In the genomic region with DNA sequence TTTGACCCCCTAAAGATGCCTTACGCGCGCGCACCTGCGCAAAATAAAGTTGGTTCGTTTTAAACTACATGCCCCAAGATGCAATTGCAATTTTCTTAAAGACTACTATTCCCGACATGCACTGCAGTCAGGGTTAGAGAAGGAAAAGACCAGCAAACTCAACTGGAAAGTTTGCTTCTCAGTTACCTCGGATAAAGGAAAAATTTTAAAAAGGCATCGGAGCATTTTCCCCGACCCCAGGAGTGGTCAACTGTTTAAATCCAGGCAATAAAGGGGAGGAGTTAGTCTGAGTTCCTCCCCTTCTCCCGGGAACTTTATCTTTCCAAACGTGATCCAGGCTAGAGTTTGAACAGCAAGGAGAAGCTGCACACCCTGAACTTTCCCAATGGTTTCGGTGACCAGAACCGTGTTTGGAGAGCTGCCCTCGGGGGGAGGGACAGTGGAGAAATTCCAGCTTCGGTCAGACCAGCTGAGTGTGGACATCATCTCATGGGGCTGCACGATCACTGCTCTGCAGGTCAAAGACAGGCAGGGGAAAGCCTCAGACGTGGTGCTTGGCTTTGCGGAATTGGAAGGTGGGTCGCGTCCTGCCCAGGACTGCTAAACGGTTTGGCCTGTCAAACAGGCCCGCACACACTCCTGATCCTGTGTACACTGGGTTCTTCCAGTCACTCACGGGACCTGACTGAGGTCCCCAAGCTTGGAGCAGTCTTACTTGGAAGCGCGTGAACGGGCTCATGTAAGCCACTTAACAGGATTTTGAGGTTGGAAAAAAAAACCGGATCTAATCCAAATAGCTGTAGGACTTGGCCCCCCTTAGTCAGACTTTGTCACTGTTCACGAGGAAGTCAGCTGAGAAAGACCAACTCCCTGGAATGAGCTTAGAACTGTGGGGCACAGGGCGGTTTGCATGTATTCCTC, we compare ENCODE assay signal across 8 mouse cellular contexts. TPM values are rescaled to one million over a fixed set of nuclear protein-coding genes. Genes with fewer than 3 reads are reported as not detected.
DNase-seq lines count a peak whose midpoint lies in the region; ATAC-seq and TF ChIP-seq lines count a peak whose summit lies in the region.

A gene (plus strand): TSS at position 141 of the 921 bp plus-strand sequence.

- H3K4me1 ChIP-seq in ES-Bruce4 (ENCODE audit: control insufficient read depth, insufficient read depth, low read length): no peaks in the 10 kb centered on the region
- H3K4me1 ChIP-seq in forebrain, embryonic 11.5 days (replicated peaks; ENCODE audit: control insufficient read depth, insufficient read depth, low read length): peaks cover 2% of the 10 kb centered on the region; the same call in 1 of the 2 replicates
- H3K4me1 ChIP-seq in heart, postnatal 0 days (ENCODE audit: control insufficient read depth, insufficient read depth): peaks cover 9% of the 10 kb centered on the region
- 0 out of 2 replicates have a peak, but pooled peaks cover 11% of the 10 kb centered on the region for H3K4me1 ChIP-seq in liver, embryonic 15.5 days (replicated peaks)
- no peaks in the 10 kb centered on the region for H3K4me1 ChIP-seq in neural tube, embryonic 11.5 days (ENCODE audit: control insufficient read depth, insufficient read depth, low read length)

- H3K4me3 ChIP-seq in ES-Bruce4 (ENCODE audit: low read depth, low read length): peak within 1 kb of the TSS; percentile 77
- H3K4me3 ChIP-seq in forebrain, embryonic 11.5 days (ENCODE audit: low read depth, low read length): peak within 1 kb of the TSS; percentile 34
- peak within 1 kb of the TSS; percentile 58 for H3K4me3 ChIP-seq in heart, postnatal 0 days (ENCODE audit: low read depth, low read length)
- H3K4me3 ChIP-seq in liver, embryonic 15.5 days (replicated peaks): peak within 1 kb of the TSS; percentile 62
- peak within 1 kb of the TSS; percentile 51 for H3K4me3 ChIP-seq in neural tube, embryonic 11.5 days (ENCODE audit: low read depth, low read length)

- peak; percentile 83 for ATAC-seq in forebrain, embryonic 11.5 days (replicated peaks; ENCODE audit: low FRiP score)
- peak; percentile 71 for ATAC-seq in heart, postnatal 0 days (ENCODE audit: insufficient read depth, low read depth)
- ATAC-seq in liver, embryonic 15.5 days (ENCODE audit: insufficient read depth): peak; percentile 58
- ATAC-seq in neural tube, embryonic 11.5 days (ENCODE audit: insufficient read depth, low FRiP score, low TSS enrichment): peak; percentile 51

- DNase-seq in c-Kit-positive CD71-positive TER-119-positive erythroid progenitor cells, embryonic 14.5 days (ENCODE audit: low spot score): peak; percentile 13
- peak; percentile 55 for DNase-seq in forebrain, embryonic 11.5 days (ENCODE audit: low spot score)
- peak; percentile 71 for DNase-seq in heart, postnatal 0 days (ENCODE audit: low spot score)
- peak; percentile 84 for DNase-seq in kidney, postnatal 14 days
- peak; percentile 42 for DNase-seq in neural tube, embryonic 11.5 days (ENCODE audit: low spot score)
- peak; percentile 44 for DNase-seq in testis, postnatal 14 days (ENCODE audit: low spot score)

- H3K27ac ChIP-seq in ES-Bruce4 (ENCODE audit: insufficient read depth, low read length): no peak within 1 kb of the TSS
- no peak within 1 kb of the TSS for H3K27ac ChIP-seq in forebrain, embryonic 11.5 days (ENCODE audit: low read depth, low read length)
- peak within 1 kb of the TSS; percentile 82 for H3K27ac ChIP-seq in heart, postnatal 0 days (ENCODE audit: low read depth)
- H3K27ac ChIP-seq in liver, embryonic 15.5 days (replicated peaks): peak within 1 kb of the TSS; percentile 77
- H3K27ac ChIP-seq in neural tube, embryonic 11.5 days (ENCODE audit: low read depth, low read length): no peak within 1 kb of the TSS

- no peak for TF ChIP-seq POLR2A in ES-Bruce4 (IDR thresholded peaks at IDR 0.05; ENCODE audit: insufficient read depth, low read length)

- no peaks in the 10 kb centered on the region for H3K36me3 ChIP-seq in ES-Bruce4 (ENCODE audit: control insufficient read depth, insufficient read depth, low read length, poor library complexity, severe bottlenecking)
- no peaks in the 10 kb centered on the region for H3K36me3 ChIP-seq in forebrain, embryonic 11.5 days (ENCODE audit: control insufficient read depth, insufficient read depth, low read length)
- H3K36me3 ChIP-seq in heart, postnatal 0 days (replicated peaks; ENCODE audit: control insufficient read depth, insufficient read depth, low read length): no peaks in the 10 kb centered on the region
- no peaks in the 10 kb centered on the region for H3K36me3 ChIP-seq in liver, embryonic 15.5 days (replicated peaks)
- H3K36me3 ChIP-seq in neural tube, embryonic 11.5 days (ENCODE audit: control insufficient read depth, insufficient read depth, low read length): no peaks in the 10 kb centered on the region

- 3% methylated on average over 30 of the region's 30 CpGs for WGBS in forebrain, embryonic 11.5 days
- WGBS in heart, postnatal 0 days: 2% methylated on average over 30 of the region's 30 CpGs
- WGBS in liver, embryonic 15.5 days (ENCODE audit: insufficient replicate concordance): 5% methylated on average over 30 of the region's 30 CpGs
- WGBS in neural tube, embryonic 11.5 days: 7% methylated on average over 30 of the region's 30 CpGs

- TF ChIP-seq CTCF in ES-Bruce4 (IDR thresholded peaks at IDR 0.05; ENCODE audit: low read depth, low read length): no peak
- no peak for TF ChIP-seq CTCF in heart, postnatal 0 days (IDR thresholded peaks at IDR 0.05; ENCODE audit: low read depth)

- H3K9me3 ChIP-seq in ES-Bruce4 (replicated peaks; ENCODE audit: control insufficient read depth, insufficient read depth, low read length, poor library complexity, severe bottlenecking): no peaks in the 10 kb centered on the region
- no peaks in the 10 kb centered on the region for H3K9me3 ChIP-seq in forebrain, embryonic 11.5 days (ENCODE audit: control insufficient read depth, low read length)
- H3K9me3 ChIP-seq in heart, postnatal 0 days (replicated peaks; ENCODE audit: control insufficient read depth, low read length): no peaks in the 10 kb centered on the region
- H3K9me3 ChIP-seq in liver, embryonic 15.5 days (replicated peaks): no peaks in the 10 kb centered on the region
- H3K9me3 ChIP-seq in neural tube, embryonic 11.5 days (ENCODE audit: control insufficient read depth, low read length): no peaks in the 10 kb centered on the region

- peak within 1 kb of the TSS; percentile 68 for H3K4me2 ChIP-seq in forebrain, embryonic 11.5 days (ENCODE audit: low read depth, low read length, severe bottlenecking)
- peak within 1 kb of the TSS; percentile 80 for H3K4me2 ChIP-seq in heart, postnatal 0 days (ENCODE audit: low read depth, low read length)
- H3K4me2 ChIP-seq in liver, embryonic 15.5 days: peak within 1 kb of the TSS; percentile 67
- H3K4me2 ChIP-seq in neural tube, embryonic 11.5 days (ENCODE audit: low read depth): peak within 1 kb of the TSS; percentile 71

- H3K27me3 ChIP-seq in ES-Bruce4 (ENCODE audit: control insufficient read depth, insufficient read depth, low read length, poor library complexity, severe bottlenecking): no peaks in the 10 kb centered on the region
- H3K27me3 ChIP-seq in forebrain, embryonic 11.5 days (ENCODE audit: control insufficient read depth, insufficient read depth, low read length): no peaks in the 10 kb centered on the region
- H3K27me3 ChIP-seq in heart, postnatal 0 days (ENCODE audit: control insufficient read depth, insufficient read depth, low read length): no peaks in the 10 kb centered on the region
- H3K27me3 ChIP-seq in liver, embryonic 15.5 days: 0 out of 2 replicates have a peak, but pooled peaks cover 9% of the 10 kb centered on the region
- H3K27me3 ChIP-seq in neural tube, embryonic 11.5 days (ENCODE audit: control insufficient read depth, insufficient read depth, low read length): no peaks in the 10 kb centered on the region

- H3K9ac ChIP-seq in ES-Bruce4 (ENCODE audit: low read depth, poor library complexity, severe bottlenecking): peak within 1 kb of the TSS; percentile 39
- H3K9ac ChIP-seq in forebrain, embryonic 11.5 days (ENCODE audit: low read length): peak within 1 kb of the TSS; percentile 62
- peak within 1 kb of the TSS; percentile 66 for H3K9ac ChIP-seq in heart, postnatal 0 days (replicated peaks; ENCODE audit: low read depth, low read length)
- H3K9ac ChIP-seq in liver, embryonic 15.5 days: peak within 1 kb of the TSS; percentile 50
- H3K9ac ChIP-seq in neural tube, embryonic 11.5 days (ENCODE audit: low read length): peak within 1 kb of the TSS; percentile 64

- TF ChIP-seq EP300 in ES-Bruce4 (IDR thresholded peaks at IDR 0.05; ENCODE audit: insufficient read depth, low read depth, low read length): no peak
- TF ChIP-seq EP300 in heart, postnatal 0 days (IDR thresholded peaks at IDR 0.05; ENCODE audit: low read depth): no peak

RNA-seq across cellular contexts. Expression of the gene that starts here (rescaled TPM):
- polyA plus RNA-seq in ES-Bruce4 (2011; ENCODE audit: insufficient read depth, insufficient read length, low read depth, missing spikeins): 15.1 and 17.5 TPM in 2 replicates
- polyA plus RNA-seq in forebrain, embryonic 11.5 days (2014; fragmentation: Nextera tagmentation; extraction: Ambion mirVana): 11.2 and 12.5 TPM in 2 replicates
- total RNA-seq in heart, postnatal 0 days (2014; rRNA removed; ENCODE audit: low replicate concordance): 15.4 and 19.7 TPM in 2 replicates
- polyA plus RNA-seq in heart, postnatal 0 days (2015; fragmentation: Nextera tagmentation; extraction: Ambion mirVana): 9.6 and 10.7 TPM in 2 replicates
- polyA plus RNA-seq in liver, embryonic 15.5 days (2015; fragmentation: Nextera tagmentation; extraction: Ambion mirVana): 31.9 and 35.9 TPM in 2 replicates
- 6.8 and 9.8 TPM in 2 replicates for polyA plus RNA-seq in neural tube, embryonic 11.5 days (2014; fragmentation: Nextera tagmentation; extraction: Ambion mirVana)

Comparison
In these comparisons a context has a peak if more than half of its experiments do, and no peak if none do; other contexts are left out.
1. H3K27ac ChIP-seq: peak in heart, postnatal 0 days (single experiment) and liver, embryonic 15.5 days (single experiment); none in ES-Bruce4 (single experiment), forebrain, embryonic 11.5 days (single experiment) and neural tube, embryonic 11.5 days (single experiment).
2. DNase-seq: peak in every context shown above with its lines; median percentile 84 in kidney, postnatal 14 days; 71 in heart, postnatal 0 days; 55 in forebrain, embryonic 11.5 days; 44 in testis, postnatal 14 days; 42 in neural tube, embryonic 11.5 days; 13 in c-Kit-positive CD71-positive TER-119-positive erythroid progenitor cells, embryonic 14.5 days.
3. Peak in every context shown above with its lines, with median percentiles within 50 percentile points of each other: H3K4me3 ChIP-seq, H3K9ac ChIP-seq, ATAC-seq and H3K4me2 ChIP-seq.